Mouse (Mus musculus): ENCODE results near the gene Hba-a1. TPM values are rescaled to one million over a fixed set of nuclear protein-coding genes. Genes with fewer than 3 reads are reported as not detected.

The Hba-a1 gene
- polyA plus RNA-seq, 1 experiment from 2014 or later, result 72,929 TPM

- no peak overlapping the region for H3K9ac ChIP-seq (ENCODE audit: low read depth, low read length)
- H3K27ac ChIP-seq (ENCODE audit: low read length), result no peak overlapping the region
- ATAC-seq (ENCODE audit: low read depth), result no peak
- no peaks in the 10 kb centered on the region for H3K4me1 ChIP-seq (ENCODE audit: control insufficient read depth, low read depth, low read length)
- H3K27me3 ChIP-seq (ENCODE audit: control insufficient read depth, insufficient read depth, low read depth, low read length), result no peaks in the 10 kb centered on the region
- no peak overlapping the region for H3K4me2 ChIP-seq (ENCODE audit: low read depth, low read length)
- no peaks in the 10 kb centered on the region for H3K9me3 ChIP-seq (replicated peaks; ENCODE audit: control insufficient read depth, low read length)
- WGBS (ENCODE audit: insufficient replicate concordance), result 48% methylated on average over 5 of the region's 5 CpGs
- H3K4me3 ChIP-seq (ENCODE audit: low read depth, low read length), result no peak overlapping the region
- H3K36me3 ChIP-seq (ENCODE audit: control insufficient read depth, insufficient read depth), result no peaks in the 10 kb centered on the region
Observed at GRCm38 (mm10) chr11:32331861-32332260, 48.5 kb downstream of the Hba-a1 start.

GRCm38 (mm10) chr11:32333235-32333634 lies 49.9 kb downstream of the Hba-a1 start:
- Histone ChIP-seq H3K27ac (ENCODE audit: low read length) (no peak overlapping the region), H3K4me1 (ENCODE audit: control insufficient read depth, low read depth, low read length) (no peaks in the 10 kb centered on the region), H3K9ac (ENCODE audit: low read depth, low read length) (no peak overlapping the region), H3K4me3 (ENCODE audit: low read depth, low read length) (no peak overlapping the region), H3K9me3 (replicated peaks; ENCODE audit: control insufficient read depth, low read length) (no peaks in the 10 kb centered on the region), H3K27me3 (ENCODE audit: control insufficient read depth, insufficient read depth, low read depth, low read length) (no peaks in the 10 kb centered on the region), H3K36me3 (ENCODE audit: control insufficient read depth, insufficient read depth) (no peaks in the 10 kb centered on the region), H3K4me2 (ENCODE audit: low read depth, low read length) (no peak overlapping the region)
- 64% methylated on average over 2 of the region's 2 CpGs for WGBS (ENCODE audit: insufficient replicate concordance)
- ATAC-seq (ENCODE audit: low read depth), result no peak

Other genes starting within 250 kb of the Hba-a1 start
- not detected in 2 replicates for gene Il9r, start 83.2 kb upstream of the Hba-a1 start, polyA plus RNA-seq (2015; fragmentation: Nextera tagmentation; extraction: Ambion mirVana)
- 58.1 and 63.4 TPM in 2 replicates for gene Snrnp25, start 78.1 kb upstream of the Hba-a1 start, polyA plus RNA-seq (2015; fragmentation: Nextera tagmentation; extraction: Ambion mirVana)
- 5.8 and 6.5 TPM in 2 replicates for gene Rhbdf1, start 61.2 kb upstream of the Hba-a1 start, polyA plus RNA-seq (2015; fragmentation: Nextera tagmentation; extraction: Ambion mirVana)
- 18.5 and 19.6 TPM in 2 replicates for gene Mpg, start 57.0 kb upstream of the Hba-a1 start, polyA plus RNA-seq (2015; fragmentation: Nextera tagmentation; extraction: Ambion mirVana)
- gene Nprl3, start 15.8 kb upstream of the Hba-a1 start, polyA plus RNA-seq (2015; fragmentation: Nextera tagmentation; extraction: Ambion mirVana), result 30.8 and 31.5 TPM in 2 replicates
- gene Hba-x, start 7.1 kb upstream of the Hba-a1 start, polyA plus RNA-seq (2015; fragmentation: Nextera tagmentation; extraction: Ambion mirVana), result 43.7 and 47.4 TPM in 2 replicates
- gene Hbq1b, start 3.5 kb downstream of the Hba-a1 start, polyA plus RNA-seq (2015; fragmentation: Nextera tagmentation; extraction: Ambion mirVana), result 158 and 159 TPM in 2 replicates
- 165,200 and 165,281 TPM in 2 replicates for gene Hba-a2, start 13.0 kb downstream of the Hba-a1 start, polyA plus RNA-seq (2015; fragmentation: Nextera tagmentation; extraction: Ambion mirVana)
- gene Hbq1a, start 16.6 kb downstream of the Hba-a1 start, polyA plus RNA-seq (2015; fragmentation: Nextera tagmentation; extraction: Ambion mirVana), result 6.4 and 7.3 TPM in 2 replicates
- gene Sh3pxd2b, start 64.3 kb downstream of the Hba-a1 start, polyA plus RNA-seq (2015; fragmentation: Nextera tagmentation; extraction: Ambion mirVana), result 0.82 and 1.3 TPM in 2 replicates
- gene Ubtd2, start 171.9 kb downstream of the Hba-a1 start, polyA plus RNA-seq (2015; fragmentation: Nextera tagmentation; extraction: Ambion mirVana), result 3.8 and 4.5 TPM in 2 replicates
- gene Efcab9, start 248.6 kb downstream of the Hba-a1 start, polyA plus RNA-seq (2015; fragmentation: Nextera tagmentation; extraction: Ambion mirVana), result 0.13 and 0.34 TPM in 2 replicates
- gene Stk10, start 249.8 kb downstream of the Hba-a1 start, polyA plus RNA-seq (2015; fragmentation: Nextera tagmentation; extraction: Ambion mirVana), result 3.6 and 4.8 TPM in 2 replicates